Mouse (Mus musculus) telencephalon, adult 2 months (tissue): ENCODE data around the gene Phyhipl.

Experiments used
- DNase-seq: peaks from one replicate; pipeline ENCODE4 v3.0.0-alpha.2; 2011; ENCODE audit warnings: low read depth, low spot score

The Phyhipl gene

GRCm38 (mm10) chr10:70533301-70533781 is 122.4 kb downstream of the Phyhipl start:
- peak; percentile 70 for DNase-seq

GRCm38 (mm10) chr10:70532249-70532648 is 123.5 kb downstream of the Phyhipl start:
- peak; percentile 34 for DNase-seq

- peak; percentile 62 for DNase-seq
Observed at GRCm38 (mm10) chr10:70530185-70530823, 125.5 kb downstream of the Phyhipl start.

- DNase-seq: no peak
Observed at GRCm38 (mm10) chr10:70521379-70521778, 134.4 kb downstream of the Phyhipl start.

GRCm38 (mm10) chr10:70520143-70521131 is 135.3 kb downstream of the Phyhipl start:
- DNase-seq: peak; percentile 62

- peak; percentile 54 for DNase-seq
Observed at GRCm38 (mm10) chr10:70519640-70520099, 136.1 kb downstream of the Phyhipl start.

- no peak for DNase-seq
Observed at GRCm38 (mm10) chr10:70516661-70517060, 139.1 kb downstream of the Phyhipl start.

GRCm38 (mm10) chr10:70514848-70515247 is 140.9 kb downstream of the Phyhipl start:
- no peak for DNase-seq

GRCm38 (mm10) chr10:70507880-70508279 is 147.9 kb downstream of the Phyhipl start:
- no peak for DNase-seq
